15 mouse cellular contexts compared by ENCODE assay signal in the genomic region with DNA sequence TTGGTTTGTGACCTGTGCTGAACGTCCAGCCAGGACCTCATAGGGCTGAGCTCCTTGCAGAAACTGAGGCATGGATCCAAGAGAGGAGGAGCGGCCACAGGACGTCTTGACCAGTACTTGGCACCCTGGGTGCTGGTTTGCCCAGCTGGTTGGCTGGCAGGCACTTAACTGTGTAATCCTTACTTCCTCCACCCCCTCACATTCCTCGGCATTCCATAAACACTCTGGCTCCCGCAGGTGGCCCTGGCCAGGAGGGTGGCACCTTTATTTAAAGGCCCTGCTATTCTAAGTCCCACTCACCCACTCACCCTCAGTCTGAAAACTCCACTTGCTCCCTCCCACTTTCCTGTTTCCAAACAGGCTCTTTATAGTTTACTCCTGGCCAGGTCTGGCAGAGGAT. TPM values are rescaled to one million over a fixed set of nuclear protein-coding genes. Genes with fewer than 3 reads are reported as not detected.
DNase-seq lines count a peak whose midpoint lies in the region; ATAC-seq and TF ChIP-seq lines count a peak whose summit lies in the region.
"Had no signal": no experiment of that assay in that cellular context is flagged by ENCODE, and none has a peak within 500 bp of the region (broad histone marks: within the 10 kb centered on the region; RNA-seq: fewer than 3 reads in every experiment).

No protein-coding gene starts in this region.

- H3K4me1 ChIP-seq in kidney, postnatal 0 days (replicated peaks; ENCODE audit: insufficient read depth, low read length), result no peaks in the 10 kb centered on the region
- H3K4me1 ChIP-seq in forebrain, embryonic 10.5 days, result no peaks in the 10 kb centered on the region
- H3K4me1 ChIP-seq in liver, embryonic 11.5 days (replicated peaks; ENCODE audit: control insufficient read depth, insufficient read depth, low read length), result no peaks in the 10 kb centered on the region; the same call in 1 of the 2 replicates
- H3K4me1 ChIP-seq: embryonic facial prominence, embryonic 15.5 days; hindbrain, embryonic 13.5 days; stomach, embryonic 15.5 days had no signal

- H3K9me3 ChIP-seq in kidney, postnatal 0 days (replicated peaks; ENCODE audit: low read length), result no peaks in the 10 kb centered on the region
- no peaks in the 10 kb centered on the region for H3K9me3 ChIP-seq in forebrain, embryonic 10.5 days
- H3K9me3 ChIP-seq in liver, embryonic 11.5 days (ENCODE audit: control insufficient read depth, low read length), result no peaks in the 10 kb centered on the region
- H3K9me3 ChIP-seq: embryonic facial prominence, embryonic 15.5 days; heart, embryonic 13.5 days; hindbrain, embryonic 13.5 days; stomach, embryonic 15.5 days had no signal

- intact Hi-C loops in gastrocnemius, postnatal 14 days (cut with DNase I; ENCODE audit: low total_unique reads), result no loop called here

- peak; percentile 59; the same call in 1 of the 2 replicates for ATAC-seq in kidney, postnatal 0 days (replicated peaks; ENCODE audit: low FRiP score, low read depth)
- ATAC-seq in liver, embryonic 11.5 days (replicated peaks; ENCODE audit: low FRiP score), result no peak
- ATAC-seq in megakaryocyte-erythroid progenitor cell, adult 5-6 weeks (replicated peaks; ENCODE audit: low FRiP score, low TSS enrichment, poor library complexity, severe bottlenecking), result no peak
- ATAC-seq: liver, postnatal 0 days had no signal

- no peak overlapping the region for H3K9ac ChIP-seq in kidney, postnatal 0 days (ENCODE audit: low read depth, low read length)
- H3K9ac ChIP-seq in liver, embryonic 11.5 days (ENCODE audit: low read depth, low read length), result no peak overlapping the region
- H3K9ac ChIP-seq: embryonic facial prominence, embryonic 15.5 days; heart, embryonic 13.5 days; hindbrain, embryonic 13.5 days; liver, postnatal 0 days; stomach, embryonic 15.5 days had no signal

- H3K27me3 ChIP-seq in kidney, postnatal 0 days (ENCODE audit: insufficient read depth, low read length), result no peaks in the 10 kb centered on the region
- no peaks in the 10 kb centered on the region for H3K27me3 ChIP-seq in forebrain, embryonic 10.5 days (ENCODE audit: poor library complexity, severe bottlenecking)
- no peaks in the 10 kb centered on the region; the same call in 1 of the 2 replicates for H3K27me3 ChIP-seq in liver, embryonic 11.5 days (replicated peaks; ENCODE audit: control insufficient read depth, insufficient read depth, low read length)
- H3K27me3 ChIP-seq: embryonic facial prominence, embryonic 15.5 days; heart, embryonic 13.5 days; hindbrain, embryonic 13.5 days; stomach, embryonic 15.5 days had no signal

- TF ChIP-seq CTCF in kidney, postnatal 0 days (IDR thresholded peaks at IDR 0.05; ENCODE audit: low read depth), result no peak

- peak; percentile 48 for DNase-seq in gastrocnemius, adult 18-20 months (ENCODE audit: low spot score)
- DNase-seq in gastrocnemius, postnatal 14 days, result no peak
- peak; percentile 43 for DNase-seq in NIH3T3 (ENCODE audit: low read depth)
- peak; percentile 9 for DNase-seq in kidney, postnatal 0 days (ENCODE audit: low spot score)
- DNase-seq in lung, postnatal 14 days, result peak; percentile 61
- DNase-seq in forebrain, embryonic 10.5 days (ENCODE audit: extremely low spot score, low spot score), result no peak
- DNase-seq in liver, embryonic 11.5 days (ENCODE audit: low spot score), result no peak
- DNase-seq: cerebellum, postnatal 36 days; left cerebral cortex, postnatal 4 days; liver, postnatal 0 days had no signal

- no peak overlapping the region for H3K4me2 ChIP-seq in kidney, postnatal 0 days (ENCODE audit: low read length)
- H3K4me2 ChIP-seq in liver, embryonic 11.5 days, result no peak overlapping the region
- H3K4me2 ChIP-seq: embryonic facial prominence, embryonic 15.5 days; heart, embryonic 13.5 days; hindbrain, embryonic 13.5 days; stomach, embryonic 15.5 days had no signal

- H3K4me3 ChIP-seq in kidney, postnatal 0 days (replicated peaks; ENCODE audit: low read depth, low read length), result no peak overlapping the region
- no peak overlapping the region for H3K4me3 ChIP-seq in forebrain, embryonic 10.5 days
- no peak overlapping the region for H3K4me3 ChIP-seq in liver, embryonic 11.5 days (ENCODE audit: low read depth, low read length)
- H3K4me3 ChIP-seq: embryonic facial prominence, embryonic 15.5 days; heart, embryonic 13.5 days; hindbrain, embryonic 13.5 days; stomach, embryonic 15.5 days had no signal

- 0 out of 2 replicates have a peak overlapping the region, but pooled peaks have one; percentile 31 for H3K27ac ChIP-seq in kidney, postnatal 0 days
- H3K27ac ChIP-seq in forebrain, embryonic 10.5 days, result no peak overlapping the region
- H3K27ac ChIP-seq in liver, embryonic 11.5 days (ENCODE audit: low read depth, low read length), result no peak overlapping the region
- H3K27ac ChIP-seq: embryonic facial prominence, embryonic 15.5 days; heart, embryonic 13.5 days; hindbrain, embryonic 13.5 days; stomach, embryonic 15.5 days had no signal

- H3K36me3 ChIP-seq in kidney, postnatal 0 days (ENCODE audit: insufficient read depth, low read length), result no peaks in the 10 kb centered on the region
- H3K36me3 ChIP-seq in forebrain, embryonic 10.5 days (replicated peaks), result no peaks in the 10 kb centered on the region
- H3K36me3 ChIP-seq in liver, embryonic 11.5 days (ENCODE audit: control insufficient read depth, insufficient read depth, low read length), result no peaks in the 10 kb centered on the region
- H3K36me3 ChIP-seq: embryonic facial prominence, embryonic 15.5 days; heart, embryonic 13.5 days; hindbrain, embryonic 13.5 days; stomach, embryonic 15.5 days had no signal

- 32% methylated on average over 5 of the region's 5 CpGs for WGBS in kidney, postnatal 0 days
- 74% methylated on average over 5 of the region's 5 CpGs for WGBS in forebrain, embryonic 10.5 days
- 58% methylated on average over 5 of the region's 5 CpGs for WGBS in liver, embryonic 11.5 days

RNA-seq across cellular contexts. Expression of a gene that starts 17.2 kb away (rescaled TPM):
- total RNA-seq in gastrocnemius, adult 18-20 months (2021), result not detected
- under 1 TPM in 1 of 2 experiments, not detected in 1; 0.13 TPM for total RNA-seq in gastrocnemius, postnatal 14 days (2021)
- 1.7 and 1.8 TPM in 2 replicates for polyA plus RNA-seq in kidney, postnatal 0 days (2015; fragmentation: Nextera tagmentation; extraction: Ambion mirVana)
- 0.16 and 0.32 TPM in 2 replicates for polyA plus RNA-seq in forebrain, embryonic 10.5 days (2016; fragmentation: Nextera tagmentation; extraction: Ambion mirVana)
- polyA plus RNA-seq in liver, embryonic 11.5 days (2014; fragmentation: Nextera tagmentation; extraction: Ambion mirVana), result 0.19 and 0.36 TPM in 2 replicates
- total RNA-seq in megakaryocyte-erythroid progenitor cell, adult 5-6 weeks (2014; fragmentation: Nextera tagmentation), result not detected in 2 replicates
- total RNA-seq in megakaryocyte-erythroid progenitor cell, adult 5-6 weeks (2017), result not detected in 2 replicates

RNA-seq across cellular contexts. Expression of a gene that starts 58.2 kb away (rescaled TPM):
- total RNA-seq in gastrocnemius, adult 18-20 months (2021), result 1 to 10 TPM; 2.6 TPM
- total RNA-seq in gastrocnemius, postnatal 14 days (2021), result 1 to 10 TPM; 3.9 to 4.0 TPM
- 6.4 and 7.7 TPM in 2 replicates for polyA plus RNA-seq in kidney, postnatal 0 days (2015; fragmentation: Nextera tagmentation; extraction: Ambion mirVana)
- polyA plus RNA-seq in forebrain, embryonic 10.5 days (2016; fragmentation: Nextera tagmentation; extraction: Ambion mirVana), result 8.2 and 8.3 TPM in 2 replicates
- polyA plus RNA-seq in liver, embryonic 11.5 days (2014; fragmentation: Nextera tagmentation; extraction: Ambion mirVana), result 11.5 and 13.4 TPM in 2 replicates
- total RNA-seq in megakaryocyte-erythroid progenitor cell, adult 5-6 weeks (2014; fragmentation: Nextera tagmentation), result 7.6 and 19.5 TPM in 2 replicates
- total RNA-seq in megakaryocyte-erythroid progenitor cell, adult 5-6 weeks (2017), result 14.9 and 16.2 TPM in 2 replicates

Comparison
In these comparisons a context has a peak if more than half of its experiments do, and no peak if none do; other contexts are left out.
1. DNase-seq: peak in gastrocnemius, adult 18-20 months (single experiment), NIH3T3 (single experiment), kidney, postnatal 0 days (single experiment) and lung, postnatal 14 days (single experiment); none in gastrocnemius, postnatal 14 days (single experiment), forebrain, embryonic 10.5 days (single experiment) and liver, embryonic 11.5 days (single experiment).